Mouse (Mus musculus): ENCODE data around the gene Gbx1. TPM values are rescaled to one million over a fixed set of nuclear protein-coding genes. Genes with fewer than 3 reads are reported as not detected.

The Gbx1 gene
- polyA plus RNA-seq, 1 experiment from 2014 or later, result 0.04 TPM

DNA sequence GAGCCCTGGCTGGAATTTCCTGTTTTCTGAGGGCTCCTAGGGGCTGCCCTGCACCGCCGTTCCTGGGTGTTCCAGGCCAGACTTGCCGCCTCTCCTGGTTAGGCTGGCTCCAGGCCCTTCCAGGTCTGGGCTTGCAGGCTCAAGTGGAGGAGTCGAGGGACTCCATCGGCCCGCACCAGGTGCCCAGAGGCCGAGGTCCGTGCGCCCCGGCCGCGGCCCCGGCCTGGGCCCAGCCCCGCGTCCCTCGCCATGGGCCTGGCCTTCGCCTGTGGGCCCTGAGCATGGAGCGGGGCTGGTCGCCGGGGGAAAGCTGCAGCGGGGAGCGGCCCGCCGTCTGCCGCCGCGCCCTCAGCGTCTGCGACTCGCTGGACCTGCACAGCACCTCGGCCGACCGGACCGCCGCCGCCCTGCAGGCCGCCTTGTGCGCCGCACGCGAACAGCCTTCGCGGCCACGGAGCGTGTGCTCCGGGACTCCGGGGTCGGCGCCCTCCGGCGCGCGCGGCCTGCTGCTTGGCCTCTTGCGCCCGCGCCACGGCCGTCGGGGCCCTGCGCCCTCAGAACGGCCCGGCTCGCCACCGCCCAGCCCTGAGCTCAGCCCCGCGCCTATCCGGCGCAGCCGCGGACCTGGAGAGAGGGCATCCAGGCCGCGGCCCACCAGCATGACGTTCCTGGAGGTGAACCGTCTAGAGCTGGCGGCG lies 52.8 kb downstream of the Gbx1 start:
- Histone ChIP-seq H3K27me3 (peaks cover 30% of the 10 kb centered on the region), H3K4me3 (replicated peaks) (peak overlapping the region; percentile 52), H3K9ac (peak overlapping the region; percentile 57), H3K9me3 (replicated peaks) (no peaks in the 10 kb centered on the region), H3K4me2 (peak overlapping the region; percentile 89), H3K27ac (0 out of 2 replicates have a peak overlapping the region, but pooled peaks have one; percentile 58), H3K36me3 (peaks cover 28% of the 10 kb centered on the region), H3K4me1 (peaks cover 39% of the 10 kb centered on the region)
- WGBS, result 2% methylated on average over 77 of the region's 77 CpGs
- peak; percentile 45 for ATAC-seq (replicated peaks; ENCODE audit: low FRiP score)

DNA sequence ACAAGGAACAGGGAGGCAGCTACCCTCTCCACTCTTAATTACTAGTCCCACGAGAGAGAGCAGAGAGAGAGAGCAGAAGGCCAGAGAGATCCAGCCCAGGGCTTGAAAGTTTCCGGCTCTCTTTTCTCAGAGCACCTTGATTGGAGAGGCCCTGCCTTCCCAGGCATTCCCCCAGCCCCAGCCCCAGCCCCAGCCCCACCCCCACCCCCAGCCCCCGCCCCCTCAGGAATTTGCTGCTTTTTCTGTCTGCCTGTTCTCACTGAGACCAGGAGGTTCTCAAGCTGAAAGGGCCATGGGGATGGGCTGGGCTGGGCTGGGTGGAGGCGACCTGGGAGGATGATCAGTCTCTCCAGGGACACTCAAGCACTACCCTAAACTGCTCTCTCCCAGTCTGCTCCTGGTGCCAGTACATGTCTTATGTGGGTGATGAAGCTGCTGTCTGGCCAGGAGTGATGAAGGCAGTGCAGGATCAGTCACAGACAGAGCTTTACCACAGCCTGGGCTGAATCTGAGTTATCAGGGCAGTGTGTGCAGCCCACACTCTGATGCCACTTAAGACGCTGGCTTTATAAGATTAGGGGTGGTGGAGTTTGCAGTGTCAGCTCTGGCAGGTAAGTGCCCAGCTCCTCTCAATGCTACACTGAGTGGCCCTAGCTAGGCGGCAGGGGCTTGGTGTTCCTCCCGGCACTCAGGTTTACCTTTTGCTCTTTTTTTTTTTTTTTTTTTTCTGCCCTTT lies 54.0 kb downstream of the Gbx1 start:
- ATAC-seq (replicated peaks; ENCODE audit: low FRiP score), result no peak
- H3K4me2 ChIP-seq, result 0 out of 2 replicates have a peak overlapping the region, but pooled peaks have one; percentile 89
- no peak overlapping the region for H3K27ac ChIP-seq

DNA sequence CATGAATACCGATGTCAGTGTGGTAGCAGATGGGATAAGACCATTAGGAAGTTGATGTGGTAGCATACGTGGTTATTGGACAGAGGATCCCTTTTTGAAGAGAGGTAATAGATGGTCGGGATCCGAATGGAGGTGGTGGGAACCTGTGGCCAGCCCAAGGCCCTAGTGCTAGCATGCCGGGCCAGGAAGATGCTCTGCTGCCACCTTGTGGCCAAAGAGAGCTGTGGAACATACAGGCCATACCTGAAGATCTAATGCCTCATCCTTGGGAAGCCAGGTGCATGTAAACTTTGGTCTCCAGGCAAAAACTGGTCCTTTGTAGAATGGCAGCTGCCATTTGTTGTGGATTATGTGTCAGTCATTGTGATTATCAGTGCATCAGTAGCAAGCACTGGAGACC lies 56.4 kb downstream of the Gbx1 start:
- Histone ChIP-seq H3K9ac (no peak overlapping the region), H3K4me1 (peaks cover 37% of the 10 kb centered on the region), H3K9me3 (replicated peaks) (no peaks in the 10 kb centered on the region), H3K4me3 (replicated peaks) (no peak overlapping the region), H3K27me3 (peaks cover 27% of the 10 kb centered on the region), H3K27ac (no peak overlapping the region), H3K4me2 (no peak overlapping the region), H3K36me3 (no peaks in the 10 kb centered on the region)
- 11% methylated on average over 5 of the region's 5 CpGs for WGBS
- ATAC-seq (replicated peaks; ENCODE audit: low FRiP score), result no peak; the same call in 1 of the 2 replicates

More for the DNA sequence above, 54.0 kb downstream of the Gbx1 start:
- H3K4me3 ChIP-seq (replicated peaks), result no peak overlapping the region
- H3K36me3 ChIP-seq, result peaks cover 17% of the 10 kb centered on the region
- 45% methylated on average over 6 of the region's 7 CpGs for WGBS
- H3K9me3 ChIP-seq (replicated peaks), result no peaks in the 10 kb centered on the region
- no peak overlapping the region for H3K9ac ChIP-seq
- H3K4me1 ChIP-seq, result peaks cover 42% of the 10 kb centered on the region
- peaks cover 30% of the 10 kb centered on the region for H3K27me3 ChIP-seq

DNA sequence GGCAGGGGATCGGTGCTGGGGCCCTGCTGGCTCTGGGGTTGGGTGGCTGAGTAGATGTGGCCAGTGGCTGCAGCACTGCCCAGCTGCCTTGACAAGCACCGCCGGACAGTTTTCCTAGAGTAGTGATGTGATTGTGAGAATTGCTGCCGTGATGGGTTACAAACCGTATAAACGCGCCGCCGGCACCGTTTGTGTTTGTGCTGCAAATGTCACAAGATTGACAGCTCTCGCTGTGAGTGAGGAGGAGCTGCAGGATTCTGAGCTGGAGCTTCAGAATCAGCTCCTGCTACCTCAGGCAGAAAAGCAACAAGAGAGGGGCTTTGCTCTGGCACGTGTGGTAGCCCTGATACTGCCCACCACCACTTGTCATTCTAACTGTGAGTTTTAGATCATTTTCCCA lies 60.2 kb downstream of the Gbx1 start:
- no peak for ATAC-seq (replicated peaks; ENCODE audit: low FRiP score)
- Histone ChIP-seq H3K27me3 (no peaks in the 10 kb centered on the region), H3K9ac (no peak overlapping the region), H3K4me3 (replicated peaks) (no peak overlapping the region), H3K4me2 (no peak overlapping the region), H3K27ac (no peak overlapping the region), H3K36me3 (peaks cover under 1% of the 10 kb centered on the region), H3K9me3 (replicated peaks) (no peaks in the 10 kb centered on the region), H3K4me1 (0 out of 2 replicates have a peak, but pooled peaks cover 12% of the 10 kb centered on the region)
- WGBS, result 77% methylated on average over 12 of the region's 12 CpGs

DNA sequence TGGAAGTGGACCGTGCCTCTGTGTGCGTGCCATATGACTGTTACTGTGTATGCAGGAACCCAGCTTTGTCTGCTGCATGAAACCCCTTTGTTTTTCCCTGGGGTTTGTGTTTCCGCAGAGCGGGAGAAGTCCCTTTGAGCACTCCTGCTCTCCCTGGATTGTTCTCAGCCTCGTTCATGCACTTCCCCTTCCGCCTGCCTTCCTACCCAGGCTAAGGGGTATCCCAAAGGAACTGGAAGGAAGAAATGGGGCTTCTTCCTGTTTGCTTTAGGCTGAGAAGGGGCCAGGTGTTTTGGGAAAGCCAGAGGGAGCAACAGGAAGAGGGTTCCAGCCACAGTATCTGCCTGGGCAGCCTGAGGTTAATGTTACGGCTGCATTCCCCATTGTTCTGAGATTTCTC lies 71.4 kb downstream of the Gbx1 start:
- no peaks in the 10 kb centered on the region for H3K27me3 ChIP-seq
- H3K4me1 ChIP-seq, result peaks cover 55% of the 10 kb centered on the region
- H3K4me3 ChIP-seq (replicated peaks), result no peak overlapping the region
- H3K9ac ChIP-seq, result no peak overlapping the region
- H3K9me3 ChIP-seq (replicated peaks), result no peaks in the 10 kb centered on the region
- no peak for ATAC-seq (replicated peaks; ENCODE audit: low FRiP score)
- H3K36me3 ChIP-seq, result peaks cover 16% of the 10 kb centered on the region
- 69% methylated on average over 7 of the region's 7 CpGs for WGBS
- H3K27ac ChIP-seq, result peak overlapping the region; percentile 81
- peak overlapping the region; percentile 94 for H3K4me2 ChIP-seq

DNA sequence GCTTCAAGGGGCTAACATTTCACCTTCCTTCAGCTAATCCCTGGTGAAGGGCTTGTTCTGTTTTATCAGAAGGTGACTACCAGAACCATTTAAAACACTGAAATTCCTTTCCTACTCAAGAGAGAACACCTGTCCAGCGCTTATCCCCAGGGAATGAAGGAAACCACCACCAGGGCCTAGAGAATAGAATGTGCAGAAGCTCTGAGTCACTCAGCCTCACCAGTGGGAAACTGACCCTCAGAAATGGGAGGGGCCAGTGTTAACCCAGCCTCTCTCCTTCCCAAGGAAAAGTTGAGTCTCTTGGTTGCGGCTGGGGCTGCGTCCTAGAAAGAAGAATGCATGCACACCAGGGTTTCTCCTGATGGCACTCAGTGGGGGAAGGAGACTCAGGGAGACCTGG lies 71.9 kb downstream of the Gbx1 start:
- peak overlapping the region; percentile 81 for H3K27ac ChIP-seq
- WGBS, result 72% methylated on average over 3 of the region's 3 CpGs
- no peak overlapping the region for H3K9ac ChIP-seq
- H3K4me1 ChIP-seq, result peaks cover 54% of the 10 kb centered on the region
- H3K36me3 ChIP-seq, result peaks cover 13% of the 10 kb centered on the region
- H3K4me2 ChIP-seq, result peak overlapping the region; percentile 94
- H3K4me3 ChIP-seq (replicated peaks), result no peak overlapping the region
- no peaks in the 10 kb centered on the region for H3K9me3 ChIP-seq (replicated peaks)
- H3K27me3 ChIP-seq, result peaks cover under 1% of the 10 kb centered on the region; the same call in 1 of the 2 replicates
- ATAC-seq (replicated peaks; ENCODE audit: low FRiP score), result no peak

DNA sequence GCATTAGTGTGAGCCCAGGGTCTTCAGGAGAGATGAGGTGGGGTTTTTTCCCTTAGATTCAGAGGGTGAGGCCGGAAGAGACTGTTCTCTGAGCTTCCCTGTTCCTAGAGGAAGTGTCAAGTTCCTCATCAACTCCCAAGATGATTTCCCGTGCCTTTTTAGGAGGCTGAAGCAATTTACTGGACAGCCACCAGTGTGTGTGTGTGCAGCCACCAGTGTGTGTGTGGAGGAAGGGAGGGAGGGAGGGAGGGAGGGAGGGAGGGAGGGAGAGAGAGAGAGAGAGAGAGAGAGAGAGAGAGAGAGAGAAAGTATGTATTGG lies 73.1 kb downstream of the Gbx1 start:
- WGBS, result 11% methylated on average over 2 of the region's 2 CpGs
- peak overlapping the region; percentile 81; the same call in 1 of the 2 replicates for H3K27ac ChIP-seq
- H3K9ac ChIP-seq, result peak overlapping the region; percentile 90; the same call in 1 of the 2 replicates
- no peak for ATAC-seq (replicated peaks; ENCODE audit: low FRiP score)
- peaks cover 10% of the 10 kb centered on the region; the same call in 1 of the 2 replicates for H3K36me3 ChIP-seq
- H3K9me3 ChIP-seq (replicated peaks), result no peaks in the 10 kb centered on the region
- peaks cover 50% of the 10 kb centered on the region for H3K4me1 ChIP-seq
- peaks cover 3% of the 10 kb centered on the region; the same call in 1 of the 2 replicates for H3K27me3 ChIP-seq
- peak overlapping the region; percentile 87 for H3K4me3 ChIP-seq (replicated peaks)
- peak overlapping the region; percentile 94 for H3K4me2 ChIP-seq

DNA sequence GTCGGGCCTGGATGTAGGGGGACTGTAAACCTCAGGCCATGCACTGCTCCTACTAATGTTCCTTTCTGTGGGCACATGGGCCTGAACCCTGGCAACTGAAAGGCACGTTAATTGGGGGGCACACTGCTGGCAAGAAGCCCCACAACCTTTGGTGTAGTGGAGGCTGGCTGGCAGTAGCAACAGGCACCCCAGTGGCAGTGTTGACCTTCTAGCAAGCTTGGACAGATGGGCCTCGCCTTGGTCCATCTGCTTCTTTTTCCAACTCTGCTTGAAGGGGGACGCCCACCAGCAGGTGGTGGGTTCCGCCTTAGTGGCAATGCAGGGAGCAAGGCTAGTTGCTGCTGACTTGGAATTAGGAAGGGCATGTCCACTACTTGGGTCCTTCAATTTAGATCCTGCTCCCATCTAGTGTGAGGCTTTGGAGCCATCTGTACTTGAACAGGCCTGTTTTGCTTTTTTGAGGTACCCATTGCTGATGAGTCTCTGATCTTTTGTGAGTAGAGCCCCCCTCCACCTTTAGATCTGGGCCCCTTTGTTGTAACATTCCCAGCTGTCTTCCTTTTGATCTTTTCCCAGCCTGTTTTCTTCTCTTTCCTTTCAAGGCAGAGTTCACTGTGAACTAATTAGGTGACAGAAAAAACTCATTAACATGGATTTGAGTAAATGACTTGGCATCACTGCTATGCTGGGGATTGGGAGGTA lies 73.6 kb downstream of the Gbx1 start:
- WGBS, result 11% methylated on average over 5 of the region's 5 CpGs

More for the DNA sequence above, 73.6 kb downstream of the Gbx1 start:
- Histone ChIP-seq H3K4me1 (peaks cover 50% of the 10 kb centered on the region), H3K27ac (peak overlapping the region; percentile 89), H3K27me3 (peaks cover 3% of the 10 kb centered on the region; the same call in 1 of the 2 replicates), H3K9me3 (replicated peaks) (no peaks in the 10 kb centered on the region), H3K4me3 (replicated peaks) (peak overlapping the region; percentile 87), H3K36me3 (0 out of 2 replicates have a peak, but pooled peaks cover 5% of the 10 kb centered on the region), H3K9ac (peak overlapping the region; percentile 90), H3K4me2 (peak overlapping the region; percentile 94)
- ATAC-seq (replicated peaks; ENCODE audit: low FRiP score), result no peak

Other genes with a start within 250 kb of the Gbx1 start
- gene Kcnh2, start 175.6 kb downstream of the Gbx1 start, polyA plus RNA-seq (2015; fragmentation: Nextera tagmentation; extraction: Ambion mirVana), result 7.1 and 7.2 TPM in 2 replicates
- 15.4 and 18.4 TPM in 2 replicates for gene Nos3, start 162.4 kb downstream of the Gbx1 start, polyA plus RNA-seq (2015; fragmentation: Nextera tagmentation; extraction: Ambion mirVana)
- 0.82 and 1.1 TPM in 2 replicates for gene Atg9b, start 135.1 kb downstream of the Gbx1 start, polyA plus RNA-seq (2015; fragmentation: Nextera tagmentation; extraction: Ambion mirVana)
- 59.2 and 62.0 TPM in 2 replicates for gene Abcb8, start 133.5 kb downstream of the Gbx1 start, polyA plus RNA-seq (2015; fragmentation: Nextera tagmentation; extraction: Ambion mirVana)
- gene Asic3, start 113.8 kb downstream of the Gbx1 start, polyA plus RNA-seq (2015; fragmentation: Nextera tagmentation; extraction: Ambion mirVana), result 0.39 and 0.53 TPM in 2 replicates
- 50.1 and 52.2 TPM in 2 replicates for gene Cdk5, start 103.7 kb downstream of the Gbx1 start, polyA plus RNA-seq (2015; fragmentation: Nextera tagmentation; extraction: Ambion mirVana)
- 42.3 and 42.7 TPM in 2 replicates for gene Slc4a2, start 103.4 kb downstream of the Gbx1 start, polyA plus RNA-seq (2015; fragmentation: Nextera tagmentation; extraction: Ambion mirVana)
- 116 and 125 TPM in 2 replicates for gene Fastk, start 81.9 kb downstream of the Gbx1 start, polyA plus RNA-seq (2015; fragmentation: Nextera tagmentation; extraction: Ambion mirVana)
- 25.2 and 26.5 TPM in 2 replicates for gene Tmub1, start 79.3 kb downstream of the Gbx1 start, polyA plus RNA-seq (2015; fragmentation: Nextera tagmentation; extraction: Ambion mirVana)
- 18.8 and 21.0 TPM in 2 replicates for gene Agap3, start 75.0 kb downstream of the Gbx1 start, polyA plus RNA-seq (2015; fragmentation: Nextera tagmentation; extraction: Ambion mirVana)
- gene Asb10, start 13.8 kb upstream of the Gbx1 start, polyA plus RNA-seq (2015; fragmentation: Nextera tagmentation; extraction: Ambion mirVana), result 0.61 and 0.67 TPM in 2 replicates
- gene 4931409K22Rik, start 29.6 kb upstream of the Gbx1 start, polyA plus RNA-seq (2015; fragmentation: Nextera tagmentation; extraction: Ambion mirVana), result 0.23 TPM in 2 replicates
- gene Abcf2, start 50.3 kb upstream of the Gbx1 start, polyA plus RNA-seq (2015; fragmentation: Nextera tagmentation; extraction: Ambion mirVana), result 118 TPM in 2 replicates
- gene Chpf2, start 59.5 kb upstream of the Gbx1 start, polyA plus RNA-seq (2015; fragmentation: Nextera tagmentation; extraction: Ambion mirVana), result 23.2 and 24.7 TPM in 2 replicates
- gene Smarcd3, start 97.2 kb upstream of the Gbx1 start, polyA plus RNA-seq (2015; fragmentation: Nextera tagmentation; extraction: Ambion mirVana), result 26.5 and 33.4 TPM in 2 replicates
- 40.3 and 41.2 TPM in 2 replicates for gene Nub1, start 158.3 kb upstream of the Gbx1 start, polyA plus RNA-seq (2015; fragmentation: Nextera tagmentation; extraction: Ambion mirVana)
- gene Wdr86, start 203.5 kb upstream of the Gbx1 start, polyA plus RNA-seq (2015; fragmentation: Nextera tagmentation; extraction: Ambion mirVana), result 28.4 and 32.4 TPM in 2 replicates
- gene Crygn, start 230.8 kb upstream of the Gbx1 start, polyA plus RNA-seq (2015; fragmentation: Nextera tagmentation; extraction: Ambion mirVana), result 2.0 and 3.4 TPM in 2 replicates

Data from kidney, embryonic 15.5 days (tissue).